Mouse (Mus musculus) heart, embryonic 14.5 days (tissue): ENCODE data around the gene Gli2. TPM values are rescaled to one million over a fixed set of nuclear protein-coding genes. Genes with fewer than 3 reads are reported as not detected.

Experiments
- ATAC-seq: fragments of 200-750 bp; cut with Nextera tagmentation; 2 replicates; pipeline ENCODE4 v1.8.0; 2017; ENCODE audit warnings: low read depth, moderate TSS enrichment; ENCODE audit not compliant: insufficient number of reproducible peaks, insufficient read depth, low FRiP score
- H3K27ac ChIP-seq, 2 experiments: fragments of 200-500 bp in 1 of 2; fragments of 300-500 bp in 1 of 2; sonication (generic) in 1 of 2; replicated peaks in 1 of 2; 2 replicates each; pipeline ENCODE4 v1.5.1; 2012 to 2014; ENCODE audit warnings: low read depth in 2 of 2, low read length in 2 of 2, control low read depth in 1 of 2, mild to moderate bottlenecking in 1 of 2, mixed read lengths in 1 of 2; ENCODE audit not compliant: control insufficient read depth in 1 of 2, insufficient read depth in 1 of 2
- H3K27me3 ChIP-seq: fragments of 300-500 bp; sonication (generic); 2 replicates; pipeline ENCODE4 v1.6.1; 2014; ENCODE audit warnings: mild to moderate bottlenecking, low read length, control low read depth; ENCODE audit not compliant: control insufficient read depth, insufficient read depth
- H3K36me3 ChIP-seq: fragments of 300-500 bp; sonication (generic); 2 replicates; pipeline ENCODE4 v1.6.1; 2014; ENCODE audit warnings: mild to moderate bottlenecking, control low read depth, low read length, mixed read lengths; ENCODE audit not compliant: control insufficient read depth, insufficient read depth
- H3K4me1 ChIP-seq, 2 experiments: fragments of 200-500 bp in 1 of 2; fragments of 300-500 bp in 1 of 2; sonication (generic) in 1 of 2; 2 replicates each; pipeline ENCODE4 v1.6.1; 2012 to 2014; ENCODE audit warnings: low read length in 2 of 2, control low read depth in 1 of 2, mixed read lengths in 1 of 2; ENCODE audit not compliant: control insufficient read depth in 2 of 2, insufficient read depth in 2 of 2
- H3K4me2 ChIP-seq: fragments of 300-500 bp; sonication (generic); 2 replicates; pipeline ENCODE4 v1.6.1; 2014; ENCODE audit warnings: mild to moderate bottlenecking, low read length
- H3K4me3 ChIP-seq, 2 experiments: fragments of 200-500 bp in 1 of 2; fragments of 300-500 bp in 1 of 2; sonication (generic) in 1 of 2; 2 replicates each; pipeline ENCODE4 v1.5.1; 2012 to 2014; ENCODE audit warnings: low read length in 2 of 2, mild to moderate bottlenecking in 2 of 2, control low read depth in 1 of 2, low read depth in 1 of 2, moderate library complexity in 1 of 2; ENCODE audit not compliant: control insufficient read depth in 1 of 2, insufficient read depth in 1 of 2
- H3K9ac ChIP-seq: fragments of 300-500 bp; sonication (generic); 2 replicates; pipeline ENCODE4 v1.6.1; 2014; ENCODE audit warnings: mild to moderate bottlenecking, low read length
- H3K9me3 ChIP-seq: fragments of 300-500 bp; sonication (generic); 2 replicates; pipeline ENCODE4 v1.6.1; 2016; ENCODE audit warnings: low read length, control low read depth; ENCODE audit not compliant: control insufficient read depth
- WGBS: fragments of 180-500 bp; shearing (Covaris S2); extraction: QIAGEN DNeasy Blood & Tissue Kit; methylation state at CpG from one replicate; pipeline ENCODE4 v1.1.7; 2014; 5-methylcytosine and 5-hydroxymethylcytosine counted together
- polyA plus RNA-seq: library from polyadenylated mRNA; unstranded; fragments of >200 nt; fragmentation: Nextera tagmentation; extraction: Ambion mirVana; gene quantifications from 2 replicates; pipeline ENCODE4 v1.2.1, GENCODE M21; 2014

The Gli2 gene
- polyA plus RNA-seq, 1 experiment from 2014 or later: 3.9 TPM

GRCm38 (mm10) chr1:118955791-118956190 is 97.6 kb downstream of the Gli2 start:
- Histone ChIP-seq H3K9ac (no peak overlapping the region), H3K27me3 (no peaks in the 10 kb centered on the region), H3K4me2 (no peak overlapping the region), H3K36me3 (no peaks in the 10 kb centered on the region), H3K9me3 (no peaks in the 10 kb centered on the region), H3K27ac (no peak overlapping the region), H3K4me1 (peaks cover 16 to 18% of the 10 kb centered on the region in 2 experiments), H3K4me3 (no peak overlapping the region)
- no peak for ATAC-seq
- WGBS: 93% methylated on average over 11 of the region's 11 CpGs

- Histone ChIP-seq H3K4me3 (no peak overlapping the region), H3K36me3 (no peaks in the 10 kb centered on the region), H3K4me1 (peaks cover 16 to 18% of the 10 kb centered on the region in 2 experiments), H3K27me3 (no peaks in the 10 kb centered on the region), H3K4me2 (0 out of 2 replicates have a peak overlapping the region, but pooled peaks have one; percentile 7), H3K27ac (peak overlapping the region in 1 of 2 experiments; percentile 10; a peak in 1 of 4 replicates), H3K9me3 (no peaks in the 10 kb centered on the region), H3K9ac (no peak overlapping the region)
- 39% methylated on average over 10 of the region's 10 CpGs for WGBS
- ATAC-seq: peak; percentile 71
Measured at GRCm38 (mm10) chr1:118954434-118955301, 98.8 kb downstream of the Gli2 start.

- Histone ChIP-seq H3K9ac (no peak overlapping the region), H3K27ac (no peak overlapping the region), H3K4me3 (no peak overlapping the region), H3K9me3 (no peaks in the 10 kb centered on the region), H3K36me3 (no peaks in the 10 kb centered on the region), H3K4me2 (no peak overlapping the region), H3K4me1 (peaks cover 16 to 18% of the 10 kb centered on the region in 2 experiments), H3K27me3 (no peaks in the 10 kb centered on the region)
- 78% methylated on average over 3 of the region's 3 CpGs for WGBS
- no peak for ATAC-seq
Measured at GRCm38 (mm10) chr1:118953031-118953430, 100.4 kb downstream of the Gli2 start.

- peaks cover 16 to 18% of the 10 kb centered on the region in 2 experiments for H3K4me1 ChIP-seq
- no peak overlapping the region for H3K4me3 ChIP-seq
- H3K27ac ChIP-seq: no peak overlapping the region
- no peaks in the 10 kb centered on the region for H3K36me3 ChIP-seq
- H3K4me2 ChIP-seq: no peak overlapping the region
- no peaks in the 10 kb centered on the region for H3K27me3 ChIP-seq
- ATAC-seq: no peak
- H3K9ac ChIP-seq: no peak overlapping the region
- 80% methylated on average over 5 of the region's 5 CpGs for WGBS
- H3K9me3 ChIP-seq: no peaks in the 10 kb centered on the region
Measured at GRCm38 (mm10) chr1:118952318-118952717, 101.1 kb downstream of the Gli2 start.

GRCm38 (mm10) chr1:118948407-118948806 is 105.0 kb downstream of the Gli2 start:
- 86% methylated on average over 2 of the region's 2 CpGs for WGBS
- no peak for ATAC-seq
- no peak overlapping the region for H3K27ac ChIP-seq
- H3K4me2 ChIP-seq: no peak overlapping the region
- no peaks in the 10 kb centered on the region for H3K27me3 ChIP-seq
- H3K9ac ChIP-seq: no peak overlapping the region
- no peaks in the 10 kb centered on the region for H3K9me3 ChIP-seq
- no peaks in the 10 kb centered on the region for H3K4me1 ChIP-seq
- no peaks in the 10 kb centered on the region for H3K36me3 ChIP-seq
- H3K4me3 ChIP-seq: no peak overlapping the region

GRCm38 (mm10) chr1:118947221-118947620 is 106.2 kb downstream of the Gli2 start:
- no peaks in the 10 kb centered on the region for H3K27me3 ChIP-seq
- no peak overlapping the region for H3K4me2 ChIP-seq
- H3K9ac ChIP-seq: no peak overlapping the region
- no peaks in the 10 kb centered on the region for H3K9me3 ChIP-seq
- WGBS: 85% methylated on average over 4 of the region's 4 CpGs
- H3K4me1 ChIP-seq: no peaks in the 10 kb centered on the region
- H3K36me3 ChIP-seq: no peaks in the 10 kb centered on the region
- ATAC-seq: no peak
- no peak overlapping the region for H3K27ac ChIP-seq
- H3K4me3 ChIP-seq: no peak overlapping the region

GRCm38 (mm10) chr1:118941336-118941735 is 112.1 kb downstream of the Gli2 start:
- peaks cover 11 to 14% of the 10 kb centered on the region in 2 experiments for H3K4me1 ChIP-seq
- no peaks in the 10 kb centered on the region for H3K36me3 ChIP-seq
- H3K9me3 ChIP-seq: no peaks in the 10 kb centered on the region
- WGBS: 69% methylated on average over 8 of the region's 8 CpGs
- no peak overlapping the region for H3K4me3 ChIP-seq
- no peaks in the 10 kb centered on the region for H3K27me3 ChIP-seq
- no peak overlapping the region for H3K9ac ChIP-seq
- H3K4me2 ChIP-seq: no peak overlapping the region
- H3K27ac ChIP-seq: no peak overlapping the region
- ATAC-seq: no peak
